Mouse (Mus musculus): Measurements from ENCODE around the gene Selenom. TPM values are rescaled to one million over a fixed set of nuclear protein-coding genes. Genes with fewer than 3 reads are reported as not detected.
A peak's percentile ranks its signal among the peaks of the same experiment; 100 is the strongest.

Selenom gene
- polyA plus RNA-seq, 1 experiment from 2014 or later, result 19.6 TPM

DNA sequence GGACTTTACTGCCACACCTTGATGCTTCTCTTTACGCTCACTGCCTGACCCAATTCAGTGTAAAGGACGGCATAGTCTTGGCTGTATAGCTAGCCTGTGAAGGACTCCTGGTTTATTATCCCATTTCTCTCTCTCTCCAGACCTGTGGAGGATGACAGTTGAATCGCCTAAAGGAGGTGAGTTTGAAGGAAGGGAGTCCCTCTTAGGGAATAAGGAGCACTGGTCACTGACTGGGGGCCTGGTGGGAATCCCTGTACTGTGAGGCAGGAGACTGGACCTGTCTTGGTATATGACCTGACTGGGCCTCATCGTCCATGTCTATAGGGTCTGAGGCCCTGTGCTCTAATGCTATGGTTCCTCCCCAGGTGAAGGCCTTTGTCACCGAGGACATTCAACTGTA lies 1.6 kb downstream of the Selenom start:
- Histone ChIP-seq H3K4me2 (no peak overlapping the region), H3K27me3 (replicated peaks) (peaks cover 51% of the 10 kb centered on the region), H3K9me3 (replicated peaks) (no peaks in the 10 kb centered on the region), H3K27ac (no peak overlapping the region), H3K9ac (no peak overlapping the region), H3K4me3 (no peak overlapping the region), H3K36me3 (peaks cover 14% of the 10 kb centered on the region; the same call in 1 of the 2 replicates), H3K4me1 (peaks cover 33% of the 10 kb centered on the region)
- WGBS (ENCODE audit: insufficient replicate concordance), result 73% methylated on average over 5 of the region's 5 CpGs
- ATAC-seq, result no peak

DNA sequence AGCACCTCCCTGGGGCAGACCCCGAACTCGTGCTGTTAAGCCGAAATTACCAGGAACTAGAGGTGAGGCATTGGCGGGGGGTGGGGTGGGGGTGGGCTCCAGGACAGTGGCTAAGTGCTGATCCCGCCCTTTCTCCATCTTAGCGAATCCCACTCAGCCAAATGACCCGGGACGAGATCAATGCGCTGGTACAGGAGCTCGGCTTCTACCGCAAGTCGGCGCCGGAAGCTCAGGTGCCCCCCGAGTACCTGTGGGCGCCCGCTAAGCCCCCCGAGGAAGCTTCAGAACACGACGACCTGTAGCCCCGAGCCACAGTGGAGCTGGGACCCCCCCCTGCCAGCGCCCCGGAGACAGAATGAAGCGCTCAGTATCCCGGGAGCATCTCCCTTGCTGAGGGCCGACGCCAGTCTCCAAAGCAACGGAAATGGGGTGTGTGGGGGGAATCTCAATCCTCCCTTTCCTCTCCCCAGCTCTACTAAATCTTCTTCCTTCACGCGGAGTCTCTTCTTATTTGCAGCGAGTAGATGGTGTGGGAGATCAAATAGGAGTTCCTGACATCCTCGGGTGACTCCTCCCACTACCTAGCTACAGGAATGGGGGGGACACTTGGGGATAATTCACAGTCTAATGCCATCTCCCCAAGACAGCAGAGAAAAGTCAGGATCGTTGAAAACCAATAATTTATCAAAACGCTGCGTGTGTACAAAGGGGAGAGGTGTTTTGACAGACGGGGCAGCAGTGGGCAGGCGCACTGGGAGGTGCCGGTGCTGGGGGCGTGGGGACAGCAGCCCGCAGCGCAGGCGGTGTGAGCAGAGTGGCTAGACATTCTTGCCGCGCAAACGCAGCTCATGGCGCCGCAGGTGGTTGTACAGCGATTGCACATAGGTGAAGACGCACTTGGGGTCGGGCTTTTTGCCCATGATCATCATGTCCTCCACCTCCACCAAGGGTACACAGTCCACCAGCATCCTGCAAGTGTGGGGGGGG lies 2.7 kb downstream of the Selenom start:
- H3K27ac ChIP-seq, result no peak overlapping the region
- 0 out of 2 replicates have a peak, but pooled peaks have one; percentile 27 for ATAC-seq
- peaks cover 24% of the 10 kb centered on the region for H3K36me3 ChIP-seq
- no peaks in the 10 kb centered on the region for H3K9me3 ChIP-seq (replicated peaks)
- peak overlapping the region; percentile 63 for H3K4me2 ChIP-seq
- H3K4me1 ChIP-seq, result peaks cover 30% of the 10 kb centered on the region
- no peak overlapping the region; the same call in 1 of the 2 replicates for H3K9ac ChIP-seq
- H3K4me3 ChIP-seq, result peak overlapping the region; percentile 32
- peaks cover 51% of the 10 kb centered on the region for H3K27me3 ChIP-seq (replicated peaks)
- WGBS (ENCODE audit: insufficient replicate concordance), result 3% methylated on average over 50 of the region's 50 CpGs

DNA sequence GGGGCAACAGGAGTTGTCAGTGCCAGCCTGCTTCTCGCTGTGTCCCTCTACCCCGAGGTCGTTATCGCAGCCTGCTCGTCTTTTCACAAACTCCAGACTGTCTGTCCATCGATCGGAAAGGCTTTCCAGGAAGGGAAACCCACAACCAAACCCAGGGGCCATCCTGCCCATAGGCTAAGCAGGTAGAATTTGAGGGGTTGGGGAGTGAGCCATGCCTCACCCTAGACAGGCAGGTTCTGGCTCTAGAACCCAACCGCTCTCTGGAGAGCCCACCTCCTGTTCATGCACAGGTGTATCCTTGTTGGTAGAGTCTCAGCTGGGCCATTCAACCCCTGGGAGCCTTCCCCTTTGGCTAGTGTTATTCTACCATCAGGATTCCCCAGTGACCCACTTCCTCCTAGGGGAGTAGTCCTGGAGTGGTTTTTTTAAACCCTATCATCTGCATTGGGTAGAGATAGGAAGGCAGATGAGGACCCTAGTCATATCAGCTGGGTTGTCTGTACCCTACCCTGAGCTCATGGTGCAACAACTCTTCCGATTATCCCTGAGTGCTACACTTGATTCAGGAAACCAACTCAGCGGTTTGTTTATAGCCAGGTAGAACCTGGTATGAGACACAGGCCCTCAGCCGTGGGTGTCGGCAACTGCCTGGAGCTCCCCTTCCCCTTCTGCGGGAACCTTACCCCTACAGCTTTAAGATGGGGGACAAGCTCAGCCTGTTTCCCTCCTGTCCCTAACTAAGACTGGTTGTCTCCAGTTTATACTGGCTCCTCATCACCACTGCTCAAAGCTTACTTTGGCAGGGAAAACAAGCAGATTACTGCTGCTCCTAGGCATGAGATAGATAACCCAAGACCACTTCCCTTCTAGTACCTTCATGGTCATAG lies 3.6 kb downstream of the Selenom start:
- Histone ChIP-seq H3K9ac (no peak overlapping the region), H3K36me3 (peaks cover 33% of the 10 kb centered on the region), H3K4me3 (peak overlapping the region; percentile 32; the same call in 1 of the 2 replicates), H3K27me3 (replicated peaks) (peaks cover 51% of the 10 kb centered on the region), H3K4me2 (peak overlapping the region; percentile 63), H3K9me3 (replicated peaks) (no peaks in the 10 kb centered on the region), H3K4me1 (peaks cover 30% of the 10 kb centered on the region), H3K27ac (no peak overlapping the region)
- 37% methylated on average over 13 of the region's 13 CpGs for WGBS (ENCODE audit: insufficient replicate concordance)
- ATAC-seq, result no peak

GRCm38 (mm10) chr11:3519051-3519726 lies 4.7 kb downstream of the Selenom start:
- no peak overlapping the region for H3K4me3 ChIP-seq
- H3K36me3 ChIP-seq, result peaks cover 44% of the 10 kb centered on the region
- H3K9me3 ChIP-seq (replicated peaks), result no peaks in the 10 kb centered on the region
- H3K27ac ChIP-seq, result no peak overlapping the region
- peaks cover 51% of the 10 kb centered on the region for H3K27me3 ChIP-seq (replicated peaks)
- no peak overlapping the region for H3K9ac ChIP-seq
- peaks cover 28% of the 10 kb centered on the region for H3K4me1 ChIP-seq
- 61% methylated on average over 4 of the region's 4 CpGs for WGBS (ENCODE audit: insufficient replicate concordance)
- no peak for ATAC-seq
- H3K4me2 ChIP-seq, result no peak overlapping the region

- Histone ChIP-seq H3K9ac (no peak overlapping the region), H3K4me2 (no peak overlapping the region), H3K4me3 (no peak overlapping the region), H3K27ac (no peak overlapping the region), H3K27me3 (replicated peaks) (peaks cover 47% of the 10 kb centered on the region), H3K4me1 (peaks cover 22% of the 10 kb centered on the region), H3K36me3 (peaks cover 50% of the 10 kb centered on the region), H3K9me3 (replicated peaks) (no peaks in the 10 kb centered on the region)
- no peak for ATAC-seq
- 59% methylated on average over 11 of the region's 11 CpGs for WGBS (ENCODE audit: insufficient replicate concordance)
Measured at GRCm38 (mm10) chr11:3519756-3520398, 5.4 kb downstream of the Selenom start.

DNA sequence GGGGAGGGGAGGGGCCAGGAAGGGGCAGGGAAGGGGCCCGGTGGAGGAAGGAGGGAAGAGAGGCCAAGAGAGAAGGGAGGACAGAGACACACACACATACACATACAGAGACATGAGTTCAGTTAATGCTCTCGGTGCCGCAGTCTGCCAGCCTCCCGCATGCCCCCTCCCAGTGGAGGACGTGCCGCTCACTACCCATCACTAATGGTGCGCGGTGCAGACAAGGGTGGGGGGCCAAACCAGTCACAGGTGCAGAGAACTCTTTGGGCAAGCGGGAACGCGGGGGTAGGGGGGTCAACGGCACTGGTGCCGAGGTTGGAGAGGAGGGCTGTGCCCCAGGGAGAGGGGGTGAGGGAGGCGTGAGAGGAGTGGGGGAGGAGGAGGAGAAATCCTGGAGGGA lies 6.4 kb downstream of the Selenom start:
- 79% methylated on average over 14 of the region's 14 CpGs for WGBS (ENCODE audit: insufficient replicate concordance)
- H3K4me1 ChIP-seq, result peaks cover 16% of the 10 kb centered on the region
- H3K9ac ChIP-seq, result no peak overlapping the region
- H3K36me3 ChIP-seq, result peaks cover 61% of the 10 kb centered on the region
- no peak overlapping the region for H3K4me2 ChIP-seq
- no peaks in the 10 kb centered on the region for H3K9me3 ChIP-seq (replicated peaks)
- ATAC-seq, result no peak
- H3K27me3 ChIP-seq (replicated peaks), result peaks cover 37% of the 10 kb centered on the region
- H3K27ac ChIP-seq, result no peak overlapping the region
- no peak overlapping the region for H3K4me3 ChIP-seq

- ATAC-seq, result no peak
- WGBS (ENCODE audit: insufficient replicate concordance), result 77% methylated on average over 23 of the region's 23 CpGs
- H3K36me3 ChIP-seq, result peaks cover 67% of the 10 kb centered on the region
Measured at GRCm38 (mm10) chr11:3521339-3522224, 7.1 kb downstream of the Selenom start.

DNA sequence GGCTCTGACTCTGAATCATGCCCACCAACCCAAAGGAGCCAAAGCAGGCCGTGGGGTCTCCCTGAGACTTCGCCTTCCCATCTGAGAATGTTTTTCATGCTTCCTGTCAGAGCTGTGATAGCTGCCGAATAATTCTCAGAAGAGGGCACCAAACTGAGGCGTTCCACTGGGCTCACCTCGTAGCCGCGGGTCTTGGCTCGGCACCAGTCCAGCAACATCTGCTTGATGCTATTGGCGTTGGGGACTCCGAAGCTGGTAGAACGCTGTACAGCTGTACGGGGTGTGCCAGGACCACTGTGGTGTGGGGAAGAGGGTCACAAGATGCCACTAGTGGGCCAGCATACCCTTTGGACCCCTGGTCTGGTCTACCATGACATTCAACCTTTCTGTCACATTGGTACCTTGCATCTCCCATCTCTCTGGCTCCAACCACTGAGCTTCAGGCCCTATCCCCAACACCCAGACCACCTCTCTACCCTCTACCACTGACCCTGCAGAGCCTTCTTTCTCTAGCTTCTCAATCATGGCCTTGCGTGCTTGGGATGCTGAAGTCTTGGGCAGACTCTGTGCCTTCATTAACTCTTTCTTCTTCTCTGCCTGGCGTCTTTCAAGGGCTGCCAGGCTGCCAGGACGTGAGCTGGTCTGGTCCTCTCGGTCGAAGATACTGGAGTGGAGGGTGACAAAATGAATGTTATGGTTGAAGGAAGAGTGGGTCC lies 8.0 kb downstream of the Selenom start:
- Histone ChIP-seq H3K4me2 (no peak overlapping the region), H3K9ac (no peak overlapping the region), H3K27me3 (replicated peaks) (peaks cover 22% of the 10 kb centered on the region), H3K4me1 (peaks cover 5% of the 10 kb centered on the region; the same call in 1 of the 2 replicates), H3K36me3 (peaks cover 76% of the 10 kb centered on the region), H3K9me3 (replicated peaks) (no peaks in the 10 kb centered on the region), H3K4me3 (no peak overlapping the region), H3K27ac (no peak overlapping the region)
- no peak for ATAC-seq
- 81% methylated on average over 17 of the region's 17 CpGs for WGBS (ENCODE audit: insufficient replicate concordance)

More at GRCm38 (mm10) chr11:3521339-3522224, 7.1 kb downstream of the Selenom start:
- H3K27me3 ChIP-seq (replicated peaks), result peaks cover 30% of the 10 kb centered on the region
- H3K4me1 ChIP-seq, result peaks cover 14% of the 10 kb centered on the region
- no peak overlapping the region for H3K4me3 ChIP-seq
- H3K27ac ChIP-seq, result no peak overlapping the region
- H3K9ac ChIP-seq, result no peak overlapping the region
- H3K4me2 ChIP-seq, result no peak overlapping the region
- H3K9me3 ChIP-seq (replicated peaks), result no peaks in the 10 kb centered on the region

GRCm38 (mm10) chr11:3523840-3524582 lies 9.5 kb downstream of the Selenom start:
- Histone ChIP-seq H3K4me2 (no peak overlapping the region), H3K27me3 (replicated peaks) (peaks cover 6% of the 10 kb centered on the region), H3K4me1 (no peaks in the 10 kb centered on the region), H3K9me3 (replicated peaks) (no peaks in the 10 kb centered on the region), H3K36me3 (peaks cover 92% of the 10 kb centered on the region), H3K4me3 (no peak overlapping the region), H3K9ac (no peak overlapping the region), H3K27ac (no peak overlapping the region)
- ATAC-seq, result no peak
- 84% methylated on average over 7 of the region's 7 CpGs for WGBS (ENCODE audit: insufficient replicate concordance)

Data from liver, embryonic 12.5 days (tissue).